Mouse (Mus musculus) hindbrain, embryonic 11.5 days (tissue): Measurements from ENCODE around the gene Chst11. TPM values are rescaled to one million over a fixed set of nuclear protein-coding genes. Genes with fewer than 3 reads are reported as not detected.

ENCODE experiments used
- ATAC-seq: fragments of 200-750 bp; cut with Nextera tagmentation; 2 replicates; pipeline ENCODE4 v1.8.0; 2017; ENCODE audit warnings: mild to moderate bottlenecking, moderate TSS enrichment, moderate library complexity; ENCODE audit not compliant: low FRiP score
- DNase-seq: peaks from one replicate; pipeline ENCODE4 v3.0.0-alpha.2; 2015; ENCODE audit warnings: low spot score
- H3K27ac ChIP-seq: fragments of 300-500 bp; sonication (generic); 2 replicates; pipeline ENCODE4 v1.5.1; 2014; ENCODE audit warnings: mild to moderate bottlenecking, low read depth, low read length
- H3K27me3 ChIP-seq: fragments of 300-500 bp; sonication (generic); 2 replicates; pipeline ENCODE4 v1.6.1; 2014; ENCODE audit warnings: mild to moderate bottlenecking, low read length, moderate library complexity, mixed read lengths; ENCODE audit not compliant: control insufficient read depth, insufficient read depth
- H3K36me3 ChIP-seq: fragments of 300-500 bp; sonication (generic); 2 replicates; pipeline ENCODE4 v1.6.1; 2014; ENCODE audit warnings: mild to moderate bottlenecking, low read length, moderate library complexity, mixed read lengths; ENCODE audit not compliant: control insufficient read depth, insufficient read depth
- H3K4me1 ChIP-seq: fragments of 300-500 bp; sonication (generic); replicated peaks from 2 replicates; pipeline ENCODE4 v1.6.1; 2014; ENCODE audit warnings: low read length, mixed read lengths; ENCODE audit not compliant: control insufficient read depth, insufficient read depth
- H3K4me2 ChIP-seq: fragments of 300-500 bp; sonication (generic); replicated peaks from 2 replicates; pipeline ENCODE4 v1.6.1; 2014; ENCODE audit warnings: mild to moderate bottlenecking, low read depth, low read length
- H3K4me3 ChIP-seq: fragments of 300-500 bp; sonication (generic); 2 replicates; pipeline ENCODE4 v1.5.1; 2014; ENCODE audit warnings: low read depth, low read length
- H3K9ac ChIP-seq: fragments of 300-500 bp; sonication (generic); 2 replicates; pipeline ENCODE4 v1.6.1; 2014; ENCODE audit warnings: low read depth, low read length
- H3K9me3 ChIP-seq: fragments of 300-500 bp; sonication (generic); 2 replicates; pipeline ENCODE4 v1.6.1; 2016; ENCODE audit warnings: low read length; ENCODE audit not compliant: control insufficient read depth
- WGBS: fragments of 180-500 bp; shearing (Covaris S2); extraction: QIAGEN DNeasy Blood & Tissue Kit; methylation state at CpG from one replicate; pipeline ENCODE4 v1.1.7; 2014; 5-methylcytosine and 5-hydroxymethylcytosine counted together
- polyA plus RNA-seq: library from polyadenylated mRNA; unstranded; fragments of >200 nt; fragmentation: Nextera tagmentation; extraction: Ambion mirVana; gene quantifications from 2 replicates; pipeline ENCODE4 v1.2.1, GENCODE M21; 2014

Gene Chst11
- polyA plus RNA-seq, 1 experiment from 2014 or later: 2.3 TPM

- H3K36me3 ChIP-seq: no peaks in the 10 kb centered on the region
- 89% methylated on average over 6 of the region's 6 CpGs for WGBS
- H3K9ac ChIP-seq: no peak overlapping the region
- no peak overlapping the region for H3K27ac ChIP-seq
- no peaks in the 10 kb centered on the region for H3K9me3 ChIP-seq
- ATAC-seq (no peak), DNase-seq (no peak)
- H3K27me3 ChIP-seq: no peaks in the 10 kb centered on the region
- H3K4me3 ChIP-seq: no peak overlapping the region
- no peak overlapping the region for H3K4me2 ChIP-seq
- H3K4me1 ChIP-seq: no peaks in the 10 kb centered on the region
Observed at GRCm38 (mm10) chr10:83185121-83185520, 199.8 kb downstream of the Chst11 start.

- 90% methylated on average over 8 of the region's 8 CpGs for WGBS
- ATAC-seq: no peak
Observed at GRCm38 (mm10) chr10:83186167-83186566, 200.9 kb downstream of the Chst11 start.

GRCm38 (mm10) chr10:83186984-83187383 lies 201.7 kb downstream of the Chst11 start:
- ATAC-seq (no peak), DNase-seq (no peak)
- H3K4me1 ChIP-seq: no peaks in the 10 kb centered on the region
- 84% methylated on average over 5 of the region's 5 CpGs for WGBS
- no peaks in the 10 kb centered on the region for H3K36me3 ChIP-seq
- H3K4me3 ChIP-seq: no peak overlapping the region
- H3K9me3 ChIP-seq: no peaks in the 10 kb centered on the region
- H3K27me3 ChIP-seq: no peaks in the 10 kb centered on the region
- H3K4me2 ChIP-seq: no peak overlapping the region
- H3K9ac ChIP-seq: no peak overlapping the region
- H3K27ac ChIP-seq: no peak overlapping the region

More at GRCm38 (mm10) chr10:83186167-83186566, 200.9 kb downstream of the Chst11 start:
- no peaks in the 10 kb centered on the region for H3K27me3 ChIP-seq
- no peak overlapping the region for H3K4me2 ChIP-seq
- H3K4me3 ChIP-seq: no peak overlapping the region
- no peaks in the 10 kb centered on the region for H3K36me3 ChIP-seq
- no peak overlapping the region for H3K27ac ChIP-seq
- no peak overlapping the region for H3K9ac ChIP-seq
- no peaks in the 10 kb centered on the region for H3K4me1 ChIP-seq
- no peak for DNase-seq
- H3K9me3 ChIP-seq: no peaks in the 10 kb centered on the region

GRCm38 (mm10) chr10:83189071-83189470 lies 203.8 kb downstream of the Chst11 start:
- Histone ChIP-seq H3K27me3 (no peaks in the 10 kb centered on the region), H3K9me3 (no peaks in the 10 kb centered on the region), H3K4me2 (no peak overlapping the region), H3K27ac (no peak overlapping the region), H3K4me1 (no peaks in the 10 kb centered on the region), H3K9ac (no peak overlapping the region), H3K4me3 (no peak overlapping the region), H3K36me3 (no peaks in the 10 kb centered on the region)
- no peak for ATAC-seq
- WGBS: 96% methylated on average over 5 of the region's 5 CpGs
- DNase-seq: no peak

- no peaks in the 10 kb centered on the region for H3K9me3 ChIP-seq
- no peak overlapping the region for H3K9ac ChIP-seq
- no peak overlapping the region for H3K4me2 ChIP-seq
- H3K36me3 ChIP-seq: no peaks in the 10 kb centered on the region
- 96% methylated on average over 17 of the region's 17 CpGs for WGBS
- no peak overlapping the region for H3K4me3 ChIP-seq
- H3K27ac ChIP-seq: no peak overlapping the region
- no peaks in the 10 kb centered on the region for H3K27me3 ChIP-seq
- no peaks in the 10 kb centered on the region for H3K4me1 ChIP-seq
- DNase-seq: no peak
- ATAC-seq: no peak
Observed at GRCm38 (mm10) chr10:83191476-83191875, 206.2 kb downstream of the Chst11 start.

GRCm38 (mm10) chr10:83191982-83192381 lies 206.7 kb downstream of the Chst11 start:
- Histone ChIP-seq H3K4me1 (no peaks in the 10 kb centered on the region), H3K4me2 (no peak overlapping the region), H3K27ac (no peak overlapping the region), H3K4me3 (no peak overlapping the region), H3K9ac (no peak overlapping the region), H3K36me3 (no peaks in the 10 kb centered on the region), H3K27me3 (no peaks in the 10 kb centered on the region), H3K9me3 (no peaks in the 10 kb centered on the region)
- ATAC-seq (no peak), DNase-seq (no peak)
- 43% methylated on average over 6 of the region's 6 CpGs for WGBS

GRCm38 (mm10) chr10:83197690-83198336 lies 212.5 kb downstream of the Chst11 start:
- WGBS: 49% methylated on average over 11 of the region's 11 CpGs
- no peak; the same call in 1 of the 2 replicates for ATAC-seq
- H3K4me2 ChIP-seq: no peak overlapping the region

GRCm38 (mm10) chr10:83198692-83199091 lies 213.4 kb downstream of the Chst11 start:
- Histone ChIP-seq H3K36me3 (no peaks in the 10 kb centered on the region), H3K4me3 (no peak overlapping the region), H3K27ac (no peak overlapping the region), H3K9ac (no peak overlapping the region), H3K27me3 (no peaks in the 10 kb centered on the region), H3K4me1 (no peaks in the 10 kb centered on the region), H3K4me2 (no peak overlapping the region), H3K9me3 (no peaks in the 10 kb centered on the region)
- WGBS: 91% methylated on average over 5 of the region's 5 CpGs
- no peak for ATAC-seq
- no peak for DNase-seq

More at GRCm38 (mm10) chr10:83197690-83198336, 212.5 kb downstream of the Chst11 start:
- Histone ChIP-seq H3K9me3 (no peaks in the 10 kb centered on the region), H3K4me1 (no peaks in the 10 kb centered on the region), H3K27me3 (no peaks in the 10 kb centered on the region), H3K36me3 (no peaks in the 10 kb centered on the region), H3K27ac (no peak overlapping the region), H3K9ac (no peak overlapping the region), H3K4me3 (no peak overlapping the region)
- DNase-seq: peak; percentile 82

GRCm38 (mm10) chr10:83199290-83199689 lies 214.0 kb downstream of the Chst11 start:
- DNase-seq (no peak), ATAC-seq (no peak)
- Histone ChIP-seq H3K36me3 (no peaks in the 10 kb centered on the region), H3K27ac (no peak overlapping the region), H3K4me3 (no peak overlapping the region), H3K9me3 (no peaks in the 10 kb centered on the region), H3K9ac (no peak overlapping the region), H3K4me2 (no peak overlapping the region), H3K4me1 (no peaks in the 10 kb centered on the region), H3K27me3 (no peaks in the 10 kb centered on the region)
- WGBS: 87% methylated on average over 9 of the region's 9 CpGs
